Mouse (Mus musculus): ENCODE data around the gene Zfp511.

The Zfp511 gene

GRCm38 (mm10) chr7:140036281-140037170 is at the start of gene Zfp511, which contains the start of gene Tubgcp2:
Gene Zfp511 (plus strand): TSS chr7:140036391.
Gene Tubgcp2 (minus strand): TSS chr7:140036669.
- peak; percentile 83 for DNase-seq (ENCODE audit: extremely low read depth, low read depth)

DNA sequence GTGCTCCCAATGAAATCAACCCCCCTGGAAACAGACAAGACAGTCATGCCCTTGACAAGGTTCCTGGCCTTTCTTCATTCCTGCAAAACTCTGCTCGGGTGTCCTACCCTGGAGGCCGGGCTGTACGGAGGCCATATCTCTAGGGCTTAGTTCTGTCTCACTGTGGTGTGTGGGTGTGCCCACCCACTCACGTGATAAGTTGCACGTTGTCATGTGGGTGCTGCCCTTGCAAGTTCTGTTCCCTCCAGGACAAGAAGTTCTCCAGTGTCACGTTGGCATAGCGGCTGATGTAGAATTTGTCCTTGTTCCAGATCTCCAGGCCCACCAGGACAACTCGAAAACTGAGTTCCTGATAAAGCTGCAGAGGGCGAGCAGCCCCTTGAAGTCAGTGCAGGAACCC is 47.9 kb upstream of the Zfp511 start:
- no peak for DNase-seq (ENCODE audit: extremely low read depth, low read depth)

DNA sequence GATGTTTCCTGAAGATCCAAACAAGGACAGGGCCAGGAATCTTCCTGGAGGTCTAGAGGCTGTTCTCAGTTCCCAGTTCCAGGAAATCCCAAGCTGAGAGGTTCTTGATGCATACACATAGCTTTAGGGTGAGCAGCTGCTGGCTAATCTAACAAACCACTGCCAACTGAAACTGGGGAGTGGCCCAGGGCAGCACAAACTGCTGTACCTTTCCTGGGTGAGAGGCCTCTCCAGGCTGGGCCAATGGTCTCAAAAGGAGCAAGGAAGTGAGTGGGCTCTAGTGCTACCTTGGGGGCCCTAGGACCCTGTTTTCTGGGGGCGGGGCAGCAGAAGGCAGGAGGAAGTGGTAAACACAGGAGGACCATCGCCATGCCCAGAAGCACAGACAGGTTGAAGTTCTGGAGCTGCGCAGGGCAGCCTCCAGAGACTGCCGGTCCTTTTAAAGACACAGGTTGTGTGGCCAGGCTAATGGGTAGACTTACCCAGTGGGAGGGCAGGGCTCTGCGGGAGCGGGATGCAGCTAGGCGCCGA is 45.3 kb upstream of the Zfp511 start:
- DNase-seq (ENCODE audit: extremely low read depth, low read depth) = no peak

GRCm38 (mm10) chr7:139992406-139992805 is 43.8 kb upstream of the Zfp511 start, which contains the start of gene Adam8:
Gene Adam8 (minus strand): TSS chr7:139992562.
- DNase-seq (ENCODE audit: extremely low read depth, low read depth) = peak; percentile 23

DNA sequence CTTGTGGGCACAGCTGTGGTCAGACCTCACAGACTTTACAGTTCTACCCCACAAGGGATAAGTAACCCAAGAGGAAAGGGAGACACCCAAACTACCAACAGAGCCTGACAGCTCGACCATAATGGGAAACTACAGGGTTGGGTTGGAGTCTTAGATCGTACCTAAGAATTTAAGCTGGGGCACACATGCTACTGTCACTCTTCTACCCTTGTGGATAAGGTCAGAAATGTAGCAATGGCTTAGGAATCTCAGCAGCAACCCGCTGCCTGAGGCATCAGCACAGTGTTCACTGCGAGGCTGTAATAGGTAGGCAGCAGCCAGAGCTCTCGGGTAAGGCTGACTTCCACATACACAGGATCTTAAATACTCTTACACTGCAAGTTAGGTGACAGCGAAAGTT is 42.7 kb upstream of the Zfp511 start:
- no peak for DNase-seq (ENCODE audit: extremely low read depth, low read depth)

GRCm38 (mm10) chr7:139994202-139994601 is 42.0 kb upstream of the Zfp511 start:
- no peak for DNase-seq (ENCODE audit: extremely low read depth, low read depth)

GRCm38 (mm10) chr7:139994676-139995075 is 41.5 kb upstream of the Zfp511 start:
- peak; percentile 17 for DNase-seq (ENCODE audit: extremely low read depth, low read depth)

DNA sequence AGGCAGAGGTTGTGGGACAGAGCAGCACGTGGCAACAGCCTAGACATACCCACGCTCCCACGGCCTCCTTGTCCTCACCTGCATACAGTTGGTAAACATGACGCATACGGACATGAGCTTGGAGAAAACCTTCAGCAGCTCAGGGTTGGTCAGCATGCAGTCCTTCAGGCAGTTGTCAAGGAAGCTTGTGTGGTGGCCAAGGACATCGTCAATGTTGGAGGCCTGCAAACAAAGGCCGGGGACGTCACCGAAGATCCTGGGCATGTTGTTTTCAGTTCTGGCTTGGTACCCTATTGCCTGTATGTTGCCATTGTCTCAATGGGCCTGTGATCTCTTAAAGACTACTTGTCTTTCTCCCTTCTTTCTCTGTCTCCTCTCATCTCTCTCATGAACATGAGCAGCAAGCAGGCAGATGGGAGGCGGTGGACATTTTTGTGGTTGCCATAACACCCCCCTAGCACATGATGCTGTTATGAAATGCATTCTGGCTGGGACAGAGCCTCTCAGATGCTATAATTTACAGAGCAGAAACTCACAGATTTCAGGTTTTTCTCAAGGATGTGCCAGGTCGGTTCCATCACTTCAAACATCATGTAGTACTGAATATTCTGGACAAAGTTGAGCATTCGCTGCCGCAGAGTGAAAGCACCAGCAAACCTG is 37.4 kb upstream of the Zfp511 start:
- no peak for DNase-seq (ENCODE audit: extremely low read depth, low read depth)

DNA sequence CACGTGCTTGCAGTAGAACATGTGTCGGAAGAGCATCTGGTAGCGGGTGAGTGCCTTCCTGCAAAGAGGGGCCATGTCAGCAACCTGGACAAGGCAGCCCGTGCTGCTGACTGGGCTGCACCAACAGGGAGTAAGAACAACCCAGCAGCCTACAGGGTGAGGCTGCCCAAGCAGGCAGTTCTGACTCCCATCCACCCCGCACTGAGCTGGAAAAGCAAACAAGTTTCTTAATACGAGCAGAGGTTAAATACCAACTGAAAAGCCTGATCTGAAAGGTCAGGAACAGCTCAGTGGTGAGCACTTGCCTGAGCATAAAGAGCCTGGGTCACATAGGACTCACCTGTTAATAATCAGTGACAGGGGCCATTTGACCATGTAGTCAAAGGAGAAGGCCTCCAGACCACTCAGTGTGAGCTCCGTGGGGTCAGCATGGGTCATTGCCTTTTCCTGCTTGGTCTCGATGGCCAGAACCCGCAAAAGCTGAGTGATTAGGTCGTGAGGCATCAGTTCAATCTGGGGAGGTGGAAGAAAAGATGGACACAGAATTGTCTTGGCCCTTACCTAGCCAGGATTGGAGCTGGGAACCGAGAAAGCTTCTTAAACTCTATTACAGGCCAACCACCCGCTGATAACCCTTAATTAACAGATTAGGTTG is 35.0 kb upstream of the Zfp511 start:
- no peak for DNase-seq (ENCODE audit: extremely low read depth, low read depth)

GRCm38 (mm10) chr7:140004666-140005065 is 31.5 kb upstream of the Zfp511 start:
- no peak for DNase-seq (ENCODE audit: extremely low read depth, low read depth)

- DNase-seq (ENCODE audit: extremely low read depth, low read depth) = no peak
Observed at GRCm38 (mm10) chr7:140006861-140007611, 29.2 kb upstream of the Zfp511 start.

DNA sequence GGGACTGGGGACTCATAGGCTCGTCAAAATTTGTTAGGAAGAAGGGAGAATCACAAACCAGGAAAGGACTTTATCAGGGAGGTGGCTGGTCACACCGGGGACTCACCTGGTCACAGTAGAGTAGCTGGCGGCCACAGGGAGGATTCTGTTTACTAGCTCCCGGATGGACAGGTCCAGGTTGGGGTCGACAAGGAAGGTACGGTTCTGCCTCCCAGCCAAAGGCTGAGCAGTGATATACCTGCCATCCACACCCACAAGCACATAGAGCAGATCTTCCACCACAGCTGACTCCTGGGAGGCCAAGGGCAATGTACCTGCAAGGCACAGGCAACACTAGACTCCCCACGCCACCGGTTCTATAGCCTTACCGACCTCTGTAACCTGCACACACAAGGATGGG is 28.4 kb upstream of the Zfp511 start:
- DNase-seq (ENCODE audit: extremely low read depth, low read depth) = no peak

GRCm38 (mm10) chr7:140011336-140011735 is 24.9 kb upstream of the Zfp511 start:
- no peak for DNase-seq (ENCODE audit: extremely low read depth, low read depth)

GRCm38 (mm10) chr7:140031771-140032170 is 4.4 kb upstream of the Zfp511 start:
- no peak for DNase-seq (ENCODE audit: extremely low read depth, low read depth)

DNA sequence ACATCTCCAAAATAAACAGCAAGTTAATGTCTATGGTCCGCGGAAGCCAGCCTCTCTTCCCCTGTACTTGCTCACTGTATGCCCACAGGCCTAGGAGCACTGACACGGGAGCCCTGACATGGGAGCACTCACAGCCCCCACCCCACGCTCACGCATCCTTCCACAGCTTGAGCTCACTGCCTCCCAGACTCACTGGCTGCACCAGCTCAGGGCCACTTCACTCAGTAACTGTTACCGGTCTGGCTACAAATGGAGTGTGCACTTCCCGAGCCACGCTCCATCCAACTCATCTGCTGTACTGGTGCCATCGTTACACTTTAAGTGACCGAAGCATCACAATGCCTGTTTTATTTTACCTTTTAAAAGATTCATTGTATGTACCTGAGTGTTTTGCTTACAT is 3.8 kb upstream of the Zfp511 start:
- no peak for DNase-seq (ENCODE audit: extremely low read depth, low read depth)

DNA sequence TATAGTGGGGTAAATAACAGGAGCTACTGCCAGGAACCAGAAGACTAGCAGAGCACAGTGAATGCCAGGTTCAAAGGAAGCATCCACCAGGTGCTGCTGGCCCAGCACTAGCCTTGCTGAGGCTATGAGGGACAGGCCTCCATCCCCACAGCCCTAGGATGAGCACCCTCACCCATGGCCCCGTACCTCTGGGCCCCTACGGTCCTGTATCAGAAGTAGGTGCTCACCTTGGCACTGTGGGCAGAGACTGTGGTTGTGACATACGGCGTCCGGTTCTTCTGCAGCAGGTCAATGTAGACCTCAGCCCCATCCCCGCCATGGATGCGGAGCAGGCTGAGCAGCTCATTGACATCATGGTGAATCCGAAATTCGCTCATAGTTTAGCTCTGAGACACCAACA is 2.8 kb upstream of the Zfp511 start:
- DNase-seq (ENCODE audit: extremely low read depth, low read depth) = no peak

GRCm38 (mm10) chr7:140035456-140035855 is 735 bp upstream of the Zfp511 start:
- peak; percentile 5 for DNase-seq (ENCODE audit: extremely low read depth, low read depth)

- no peak for DNase-seq (ENCODE audit: extremely low read depth, low read depth)
Observed at GRCm38 (mm10) chr7:140037171-140037555, 972 bp downstream of the Zfp511 start.

GRCm38 (mm10) chr7:140042728-140043127 is 6.5 kb downstream of the Zfp511 start:
- DNase-seq (ENCODE audit: extremely low read depth, low read depth) = no peak

GRCm38 (mm10) chr7:140045546-140045945 is 9.4 kb downstream of the Zfp511 start:
- no peak for DNase-seq (ENCODE audit: extremely low read depth, low read depth)

GRCm38 (mm10) chr7:140047811-140048311 is 11.7 kb downstream of the Zfp511 start:
- DNase-seq (ENCODE audit: extremely low read depth, low read depth) = no peak

Measured in MEL-GATA-1-ER (cell line).